Mouse (Mus musculus): ENCODE measurements around the gene 4930524B15Rik.
"Not testable (repeated sequence)": the region's sequence is repeated elsewhere in the genome, so short reads cannot be mapped to it uniquely, and the experiment has no call there.

4930524B15Rik gene

GRCm38 (mm10) chr11:31965256-31966134, at the start of gene 4930524B15Rik:
Gene 4930524B15Rik, plus strand, starts transcription at chr11:31965592.
- DNase-seq (ENCODE audit: extremely low read depth, low read depth), result no peak

DNA sequence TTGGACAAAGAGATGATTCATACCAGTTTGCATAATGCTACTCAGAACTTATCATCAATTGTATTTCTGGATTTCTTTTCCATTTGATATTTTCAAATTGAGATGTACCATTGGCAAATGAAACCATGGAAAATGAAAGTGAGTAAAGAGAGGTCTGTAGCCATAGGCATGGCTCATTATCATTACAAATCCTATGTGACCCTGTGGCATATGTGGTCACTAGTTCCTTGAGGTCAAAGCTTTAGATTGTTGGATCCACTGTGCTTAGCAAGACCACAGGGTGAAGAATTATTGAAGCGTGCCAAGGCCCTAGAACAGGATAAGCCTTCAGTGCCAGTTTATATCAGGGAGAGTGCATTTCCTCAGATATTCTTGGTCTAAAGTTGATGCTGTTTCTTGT, 47.6 kb upstream of the 4930524B15Rik start:
- no peak for DNase-seq (ENCODE audit: extremely low read depth, low read depth)

DNA sequence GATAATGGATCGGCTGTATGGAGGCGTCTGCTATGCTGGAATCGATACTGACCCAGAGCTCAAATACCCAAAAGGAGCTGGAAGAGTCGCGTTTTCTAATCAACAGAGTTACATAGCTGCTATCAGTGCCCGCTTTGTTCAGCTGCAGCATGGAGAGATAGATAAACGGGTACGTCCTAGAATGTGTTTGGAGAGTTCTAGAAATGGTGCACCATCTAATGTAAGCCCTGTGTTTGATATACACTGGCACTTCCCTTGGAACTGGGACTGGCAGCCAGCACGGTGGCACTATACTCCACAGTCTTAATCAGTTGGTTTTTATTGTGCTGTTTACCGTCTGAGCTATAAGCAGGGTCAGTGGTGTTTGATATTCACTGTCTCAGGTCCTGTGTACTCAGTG, 35.3 kb upstream of the 4930524B15Rik start:
- no peak for DNase-seq (ENCODE audit: extremely low read depth, low read depth)

DNA sequence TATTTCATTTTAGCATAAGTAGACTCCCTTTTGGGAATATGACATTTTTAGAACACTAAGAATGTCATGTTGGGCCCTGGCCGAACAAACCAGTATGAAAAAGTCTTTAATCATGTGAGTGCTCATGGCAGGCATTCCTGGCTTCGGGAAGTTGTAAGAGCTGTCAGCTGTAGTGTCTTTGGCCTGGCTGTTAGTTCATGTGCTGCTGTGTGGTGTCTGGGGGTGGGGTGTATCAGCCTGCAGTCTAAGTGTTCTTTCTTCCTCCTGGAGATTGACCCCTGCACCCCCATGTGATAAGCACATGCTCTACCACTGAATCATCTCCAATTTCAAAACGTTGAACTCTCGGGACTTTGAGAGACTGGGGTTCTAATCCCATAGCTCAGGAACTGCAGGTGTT, 29.7 kb upstream of the 4930524B15Rik start:
- DNase-seq (ENCODE audit: extremely low read depth, low read depth), result no peak

DNA sequence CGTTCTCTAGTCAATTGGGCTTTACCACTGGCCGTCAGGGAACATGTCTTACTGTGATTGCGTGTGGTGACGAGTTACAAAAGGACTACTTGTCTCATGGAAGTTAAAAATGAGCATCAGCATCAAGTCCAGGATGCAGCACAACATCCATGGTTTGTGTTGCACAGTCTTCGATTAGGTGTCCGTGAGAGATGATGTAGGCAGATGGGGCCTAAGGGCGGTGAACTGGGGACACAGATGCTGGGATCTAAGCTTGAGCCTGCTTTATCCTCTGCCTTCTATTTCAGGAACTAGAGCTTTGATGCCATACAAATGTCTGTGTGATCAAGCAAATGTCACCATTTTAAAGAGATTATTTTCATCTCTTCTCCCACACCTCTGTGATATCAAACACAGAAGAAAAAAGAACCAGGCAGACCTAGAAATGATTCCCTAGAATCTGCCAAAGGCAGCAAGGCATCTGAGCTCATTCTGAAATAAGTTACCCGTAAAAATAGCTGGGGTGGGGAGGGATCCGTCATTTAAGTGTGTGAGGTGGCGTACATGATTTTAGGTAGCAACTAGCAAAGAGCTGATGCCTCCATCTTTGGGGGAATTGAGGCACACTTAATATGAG, 28.4 kb upstream of the 4930524B15Rik start:
- DNase-seq (ENCODE audit: extremely low read depth, low read depth), result no peak

- DNase-seq (ENCODE audit: extremely low read depth, low read depth), result no peak
Measured at GRCm38 (mm10) chr11:31940898-31941639, 24.3 kb upstream of the 4930524B15Rik start.

DNA sequence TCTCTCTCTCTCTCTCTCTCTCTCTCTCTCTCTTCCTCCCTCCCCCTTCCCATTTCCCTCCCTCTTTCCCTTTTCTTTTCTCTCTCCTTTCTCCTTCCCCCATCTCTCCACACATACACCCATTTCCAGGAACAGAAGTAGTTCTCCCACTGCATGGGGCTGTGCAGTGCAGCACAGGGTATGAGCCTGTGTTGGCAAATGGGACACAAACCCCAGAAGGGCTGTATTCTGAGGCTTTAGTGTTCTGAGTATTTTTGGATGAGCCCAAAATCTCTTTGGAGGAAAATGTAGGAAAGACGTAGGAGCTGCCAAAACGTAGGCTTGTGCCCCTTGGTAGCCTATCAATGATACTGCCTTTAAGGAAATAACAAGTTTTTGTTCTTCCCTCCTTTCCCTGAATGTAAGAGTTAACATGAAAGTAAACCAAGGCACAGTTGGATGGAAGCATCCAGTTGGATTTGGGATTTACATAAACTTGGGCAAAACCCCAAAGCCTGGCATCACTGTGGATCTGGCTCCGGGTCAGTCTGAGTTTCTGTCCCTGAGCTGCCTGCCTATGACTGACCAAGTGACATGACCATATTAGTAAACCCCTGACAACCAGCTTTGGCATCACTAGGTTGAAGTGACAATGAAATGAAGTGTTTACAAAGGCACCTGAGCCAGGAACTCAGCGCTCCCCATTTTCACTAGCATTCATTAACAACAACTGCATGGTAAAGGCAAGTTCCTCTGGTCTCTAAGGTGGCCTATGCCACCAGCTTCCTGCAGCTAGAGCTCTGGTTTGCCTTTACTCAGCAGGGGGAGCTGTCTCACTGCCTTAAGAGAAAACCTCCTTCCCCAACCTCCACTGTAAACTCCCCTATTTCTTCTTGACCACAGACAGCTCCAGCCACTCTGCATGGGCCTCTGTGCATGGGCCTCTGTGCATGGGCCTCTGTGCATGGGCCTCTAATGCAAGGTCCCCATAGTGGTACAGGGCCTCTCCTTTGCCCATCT, 23.5 kb upstream of the 4930524B15Rik start:
- no peak for DNase-seq (ENCODE audit: extremely low read depth, low read depth)

DNA sequence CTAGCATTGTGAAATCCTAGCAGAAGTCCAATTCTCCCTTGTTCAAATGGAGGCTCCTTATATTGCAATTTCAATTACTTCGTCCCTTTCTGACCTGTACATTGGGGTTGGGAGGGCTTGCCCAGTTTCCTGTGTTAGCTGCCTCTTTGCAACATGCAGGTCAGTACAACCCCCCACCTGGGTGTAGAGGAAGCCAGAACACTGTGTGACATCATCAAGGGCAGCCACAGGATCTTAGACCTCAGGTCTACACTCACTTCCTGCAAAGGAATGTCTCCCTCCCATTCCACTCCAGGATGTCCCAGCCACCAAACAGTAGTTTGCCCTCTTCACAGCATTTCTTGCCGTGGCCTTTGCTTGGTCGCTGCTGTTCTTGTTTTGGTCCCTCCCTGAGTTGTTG, 19.9 kb upstream of the 4930524B15Rik start:
- no peak for DNase-seq (ENCODE audit: extremely low read depth, low read depth)

GRCm38 (mm10) chr11:31948462-31949330, 16.7 kb upstream of the 4930524B15Rik start:
- peak; percentile 16 for DNase-seq (ENCODE audit: extremely low read depth, low read depth)

GRCm38 (mm10) chr11:31949331-31949785, 16.0 kb upstream of the 4930524B15Rik start:
- peak; percentile 55 for DNase-seq (ENCODE audit: extremely low read depth, low read depth)

GRCm38 (mm10) chr11:31960071-31960470, 5.3 kb upstream of the 4930524B15Rik start:
- no peak for DNase-seq (ENCODE audit: extremely low read depth, low read depth)

DNA sequence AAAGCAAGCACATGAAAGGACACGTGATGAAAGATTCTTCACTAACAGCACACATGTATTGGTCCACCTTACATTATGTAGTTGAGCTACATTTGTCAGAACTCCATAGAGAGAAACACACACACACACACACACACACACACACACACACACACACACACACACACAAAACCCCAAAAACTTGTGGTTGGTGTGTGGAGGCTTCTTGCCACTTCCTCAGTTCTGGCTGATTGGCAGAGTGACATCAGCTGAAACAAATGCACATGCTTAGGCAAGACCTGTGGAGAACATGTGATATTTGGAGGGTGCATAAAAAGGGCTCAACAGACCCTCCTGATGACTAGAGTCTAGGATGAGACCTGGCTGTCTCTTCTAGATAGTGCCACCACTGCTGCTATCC, 1.4 kb upstream of the 4930524B15Rik start:
- DNase-seq (ENCODE audit: extremely low read depth, low read depth), result no peak

DNA sequence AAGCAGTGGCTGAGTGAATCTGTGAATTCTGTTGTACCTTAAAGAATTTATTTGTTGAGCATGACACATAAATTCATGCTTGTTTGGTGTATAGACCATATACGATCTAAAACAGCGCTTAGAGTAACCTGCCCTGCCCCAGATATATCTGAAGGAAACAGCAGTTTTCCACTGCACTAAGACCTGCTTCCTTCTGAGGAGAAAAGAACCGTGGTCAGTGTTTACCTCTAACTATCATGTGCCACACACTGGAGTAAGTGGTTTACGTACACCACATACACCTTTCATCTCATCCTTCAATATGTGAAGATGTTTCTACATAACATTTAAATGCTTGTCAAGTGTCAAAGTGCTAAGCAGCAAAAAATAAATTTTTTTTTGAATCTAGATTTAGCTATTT, 8.7 kb downstream of the 4930524B15Rik start:
- no peak for DNase-seq (ENCODE audit: extremely low read depth, low read depth)

DNA sequence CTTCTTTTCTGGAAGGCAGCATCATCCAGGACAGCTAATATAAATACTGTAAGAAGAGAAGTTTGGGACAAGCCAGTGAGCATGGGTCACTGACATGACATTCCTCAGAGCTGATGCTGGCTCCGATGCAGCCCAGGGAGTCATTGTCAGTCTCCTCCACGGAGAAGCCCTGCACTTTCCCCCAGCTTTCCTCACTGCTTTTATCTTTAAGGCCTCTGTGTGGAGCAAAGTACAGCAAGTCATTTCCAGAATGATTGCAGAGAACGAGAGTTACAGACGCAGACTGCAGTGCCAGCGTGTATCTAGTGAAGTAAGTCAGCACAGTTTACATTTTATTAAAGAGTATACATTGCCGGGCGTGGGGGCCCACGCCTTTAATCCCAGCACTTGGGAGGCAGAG, 9.4 kb downstream of the 4930524B15Rik start:
- DNase-seq (ENCODE audit: extremely low read depth, low read depth), result no peak

GRCm38 (mm10) chr11:31975678-31976077, 10.3 kb downstream of the 4930524B15Rik start:
- DNase-seq (ENCODE audit: extremely low read depth, low read depth), result no peak

- DNase-seq (ENCODE audit: extremely low read depth, low read depth), result no peak
Measured at GRCm38 (mm10) chr11:31976137-31976536, 10.7 kb downstream of the 4930524B15Rik start.

- not testable (repeated sequence) for DNase-seq (ENCODE audit: extremely low read depth, low read depth)
Measured at GRCm38 (mm10) chr11:31980089-31980488, 14.7 kb downstream of the 4930524B15Rik start.

GRCm38 (mm10) chr11:31981830-31982229, 16.4 kb downstream of the 4930524B15Rik start:
- DNase-seq (ENCODE audit: extremely low read depth, low read depth), result peak; percentile 27

GRCm38 (mm10) chr11:31982247-31982943, 17.0 kb downstream of the 4930524B15Rik start:
- DNase-seq (ENCODE audit: extremely low read depth, low read depth), result peak; percentile 44

All from MEL-GATA-1-ER (cell line).